Mouse (Mus musculus) embryonic facial prominence, embryonic 12.5 days (tissue): Measurements from ENCODE around the gene Myo16. TPM values are rescaled to one million over a fixed set of nuclear protein-coding genes. Genes with fewer than 3 reads are reported as not detected.

Experiments
- ATAC-seq: fragments of 200-750 bp; cut with Nextera tagmentation; 2 replicates; pipeline ENCODE4 v1.8.0; 2017; ENCODE audit not compliant: insufficient number of reproducible peaks, insufficient read depth, low FRiP score, low TSS enrichment
- H3K27ac ChIP-seq: fragments of 300-500 bp; sonication (generic); 2 replicates; pipeline ENCODE4 v1.5.1; 2016; ENCODE audit warnings: mild to moderate bottlenecking
- H3K27me3 ChIP-seq: fragments of 300-500 bp; sonication (generic); 2 replicates; pipeline ENCODE4 v1.6.1; 2016; ENCODE audit warnings: mild to moderate bottlenecking, moderate library complexity
- H3K36me3 ChIP-seq: fragments of 300-500 bp; sonication (generic); 2 replicates; pipeline ENCODE4 v1.6.1; 2016; ENCODE audit warnings: mild to moderate bottlenecking
- H3K4me1 ChIP-seq: fragments of 300-500 bp; sonication (generic); 2 replicates; pipeline ENCODE4 v1.6.1; 2016
- H3K4me2 ChIP-seq: fragments of 300-500 bp; sonication (generic); replicated peaks from 2 replicates; pipeline ENCODE4 v1.6.1; 2016; ENCODE audit warnings: mild to moderate bottlenecking, moderate library complexity
- H3K4me3 ChIP-seq: fragments of 300-500 bp; sonication (generic); 2 replicates; pipeline ENCODE4 v1.5.1; 2016; ENCODE audit warnings: mild to moderate bottlenecking
- H3K9ac ChIP-seq: fragments of 300-500 bp; sonication (generic); 2 replicates; pipeline ENCODE4 v1.6.1; 2016; ENCODE audit warnings: mild to moderate bottlenecking, moderate library complexity
- H3K9me3 ChIP-seq: fragments of 300-500 bp; sonication (generic); 2 replicates; pipeline ENCODE4 v1.6.1; 2016; ENCODE audit warnings: mild to moderate bottlenecking, moderate library complexity
- WGBS: fragments of 180-500 bp; shearing (Covaris S2); methylation state at CpG from one replicate; pipeline ENCODE4 v1.1.7; 2016; 5-methylcytosine and 5-hydroxymethylcytosine counted together
- polyA plus RNA-seq: library from polyadenylated mRNA; unstranded; fragments of >200 nt; fragmentation: Nextera tagmentation; extraction: Ambion mirVana; gene quantifications from 2 replicates; pipeline ENCODE4 v1.2.1, GENCODE M21; 2016

Myo16 gene
- polyA plus RNA-seq, 1 experiment from 2014 or later = 0.67 TPM

DNA sequence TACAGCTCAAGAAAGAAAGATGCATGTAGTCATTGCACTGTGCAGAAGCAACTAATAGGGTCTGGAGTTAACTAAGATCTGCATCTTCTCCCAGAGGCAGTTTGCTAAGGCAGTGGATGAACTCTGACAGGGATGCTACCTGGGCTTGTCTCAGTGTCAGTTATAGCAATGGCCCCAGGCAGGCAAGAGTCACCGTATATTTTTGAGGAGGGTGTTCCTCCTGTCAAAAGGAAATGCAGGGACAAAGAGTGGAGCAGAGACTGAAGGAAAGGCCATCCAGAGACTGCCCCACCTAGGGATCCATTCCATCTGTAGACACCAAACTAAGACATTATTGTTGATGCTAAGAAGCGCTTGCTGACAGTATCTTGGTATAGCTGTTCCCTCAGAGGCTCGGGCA is 7.4 kb downstream of the Myo16 start:
- H3K27me3 ChIP-seq = no peaks in the 10 kb centered on the region
- WGBS = 81% methylated on average over 3 of the region's 3 CpGs
- H3K9ac ChIP-seq = no peak overlapping the region
- no peak overlapping the region for H3K4me2 ChIP-seq
- H3K36me3 ChIP-seq = no peaks in the 10 kb centered on the region
- no peak overlapping the region for H3K27ac ChIP-seq
- H3K4me3 ChIP-seq = no peak overlapping the region
- H3K9me3 ChIP-seq = no peaks in the 10 kb centered on the region
- ATAC-seq = no peak
- no peaks in the 10 kb centered on the region for H3K4me1 ChIP-seq

DNA sequence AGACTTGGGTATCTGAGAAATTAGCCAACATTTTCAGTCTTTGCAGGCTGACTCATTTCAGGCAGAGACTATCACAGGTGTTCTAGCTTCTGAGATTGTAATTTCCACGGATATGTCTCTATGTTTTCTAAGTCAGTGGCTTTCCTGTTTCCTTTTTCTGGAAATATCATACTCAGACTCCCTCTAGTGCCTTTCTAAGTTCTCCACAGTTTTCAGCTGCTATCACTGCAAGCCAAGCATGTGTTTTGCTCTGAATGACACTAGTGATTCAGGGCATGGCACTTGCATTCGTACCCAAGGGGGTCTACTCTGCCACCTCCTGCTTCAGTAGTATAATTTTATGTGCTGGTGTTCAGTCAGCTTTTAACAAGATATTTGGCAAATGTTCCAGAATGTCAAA is 11.2 kb downstream of the Myo16 start:
- H3K9me3 ChIP-seq = no peaks in the 10 kb centered on the region
- WGBS = 66% methylated on average over 2 of the region's 2 CpGs

DNA sequence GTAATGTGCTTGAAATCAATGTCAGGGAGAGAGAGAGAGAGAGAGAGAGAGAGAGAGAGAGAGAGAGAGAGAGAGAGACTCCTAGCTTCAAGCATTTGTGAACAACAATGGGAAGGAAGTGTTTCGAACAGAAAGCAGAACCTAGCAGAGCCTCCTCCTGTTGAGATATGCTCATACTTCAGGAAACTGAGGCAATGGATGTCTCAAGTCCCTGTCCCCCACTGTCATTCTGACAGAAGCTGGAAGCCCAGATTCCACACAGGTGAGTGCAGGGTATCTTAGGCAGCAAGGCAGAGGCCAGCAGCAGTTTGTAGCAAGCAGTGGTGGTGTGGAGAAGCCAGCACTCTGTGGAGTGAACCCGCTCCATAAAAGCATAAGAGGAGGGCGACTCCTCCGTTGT is 14.6 kb downstream of the Myo16 start:
- no peak overlapping the region for H3K27ac ChIP-seq
- no peaks in the 10 kb centered on the region for H3K36me3 ChIP-seq
- ATAC-seq = no peak
- H3K27me3 ChIP-seq = 0 out of 2 replicates have a peak, but pooled peaks cover 2% of the 10 kb centered on the region
- no peak overlapping the region for H3K4me3 ChIP-seq
- no peaks in the 10 kb centered on the region for H3K4me1 ChIP-seq
- no peak overlapping the region for H3K9ac ChIP-seq
- no peaks in the 10 kb centered on the region for H3K9me3 ChIP-seq
- no peak overlapping the region for H3K4me2 ChIP-seq
- WGBS = 88% methylated on average over 4 of the region's 4 CpGs

More for the DNA sequence above, 11.2 kb downstream of the Myo16 start:
- H3K27ac ChIP-seq = no peak overlapping the region
- no peak overlapping the region for H3K4me2 ChIP-seq
- no peak overlapping the region for H3K9ac ChIP-seq
- H3K4me3 ChIP-seq = no peak overlapping the region
- no peaks in the 10 kb centered on the region for H3K36me3 ChIP-seq
- 0 out of 2 replicates have a peak, but pooled peaks cover 2% of the 10 kb centered on the region for H3K27me3 ChIP-seq
- ATAC-seq = no peak
- H3K4me1 ChIP-seq = no peaks in the 10 kb centered on the region

DNA sequence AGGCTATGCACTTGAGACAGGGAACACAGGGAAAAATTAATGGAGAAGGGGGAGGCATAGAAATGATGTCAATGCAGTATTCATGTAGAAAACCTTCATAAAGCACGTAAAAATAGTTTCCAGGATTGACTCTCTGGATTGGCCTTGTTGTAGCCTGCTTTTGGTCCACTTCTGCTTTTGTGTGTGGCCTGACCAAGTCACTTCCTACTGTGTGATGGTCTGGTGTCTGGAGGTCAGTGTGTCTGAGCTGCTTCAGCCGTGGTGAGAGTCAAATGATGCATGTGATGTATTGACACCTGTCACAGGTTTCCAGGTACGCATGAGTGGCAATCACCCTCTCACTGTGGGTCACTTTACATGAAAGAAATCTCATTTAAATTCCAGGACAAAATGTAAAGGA is 16.2 kb downstream of the Myo16 start:
- no peak overlapping the region for H3K4me2 ChIP-seq
- no peak for ATAC-seq
- H3K27ac ChIP-seq = no peak overlapping the region
- H3K27me3 ChIP-seq = 0 out of 2 replicates have a peak, but pooled peaks cover 2% of the 10 kb centered on the region
- H3K4me1 ChIP-seq = no peaks in the 10 kb centered on the region
- H3K9me3 ChIP-seq = no peaks in the 10 kb centered on the region
- no peak overlapping the region for H3K9ac ChIP-seq
- no peak overlapping the region for H3K4me3 ChIP-seq
- no peaks in the 10 kb centered on the region for H3K36me3 ChIP-seq
- WGBS = 75% methylated on average over 3 of the region's 3 CpGs

DNA sequence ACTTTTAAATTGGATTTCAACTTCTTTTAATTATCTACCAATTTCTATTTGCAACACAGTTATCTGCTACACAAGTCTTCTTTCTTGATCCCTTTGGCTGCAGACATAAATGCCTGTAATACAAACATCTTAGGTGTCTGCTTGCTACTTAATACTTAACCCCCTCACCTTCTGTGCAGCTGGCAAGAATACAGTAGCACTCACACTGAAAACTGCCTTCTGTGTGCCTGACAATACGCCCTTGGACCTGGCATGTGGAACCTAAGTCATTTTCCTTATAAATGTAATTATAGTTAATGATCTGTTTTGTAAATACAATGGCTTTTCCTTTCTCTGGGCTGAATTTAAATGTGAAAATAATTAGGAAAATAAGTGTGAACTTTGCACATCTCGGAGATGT is 17.6 kb downstream of the Myo16 start:
- ATAC-seq = no peak
- 70% methylated on average over 2 of the region's 2 CpGs for WGBS

DNA sequence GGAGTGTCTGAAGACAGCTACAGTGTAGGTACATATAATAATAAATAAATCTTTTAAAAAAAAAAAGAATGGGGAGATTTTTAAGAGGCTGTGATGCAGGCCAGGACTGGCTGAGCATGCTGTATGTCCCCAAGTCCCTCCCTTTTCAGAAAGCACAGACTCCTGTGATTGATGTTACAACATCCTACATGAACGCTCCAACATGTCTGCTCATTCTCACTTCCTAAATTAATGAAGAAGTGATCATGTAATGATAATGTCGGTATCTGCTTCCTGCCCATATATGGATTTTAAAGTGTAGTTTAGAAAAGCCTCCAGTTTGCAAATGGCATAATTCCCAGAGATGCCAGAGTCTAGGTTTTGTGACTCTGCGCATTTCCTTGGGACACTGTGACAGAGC is 18.6 kb downstream of the Myo16 start:
- Histone ChIP-seq H3K4me2 (no peak overlapping the region), H3K36me3 (no peaks in the 10 kb centered on the region), H3K9me3 (no peaks in the 10 kb centered on the region), H3K27me3 (0 out of 2 replicates have a peak, but pooled peaks cover 2% of the 10 kb centered on the region), H3K4me3 (no peak overlapping the region), H3K9ac (no peak overlapping the region), H3K4me1 (no peaks in the 10 kb centered on the region), H3K27ac (no peak overlapping the region)
- no peak for ATAC-seq
- 95% methylated on average over 3 of the region's 3 CpGs for WGBS

More for the DNA sequence above, 17.6 kb downstream of the Myo16 start:
- Histone ChIP-seq H3K9ac (no peak overlapping the region), H3K4me2 (no peak overlapping the region), H3K36me3 (no peaks in the 10 kb centered on the region), H3K4me1 (no peaks in the 10 kb centered on the region), H3K27me3 (0 out of 2 replicates have a peak, but pooled peaks cover 2% of the 10 kb centered on the region), H3K4me3 (no peak overlapping the region), H3K27ac (no peak overlapping the region), H3K9me3 (no peaks in the 10 kb centered on the region)

DNA sequence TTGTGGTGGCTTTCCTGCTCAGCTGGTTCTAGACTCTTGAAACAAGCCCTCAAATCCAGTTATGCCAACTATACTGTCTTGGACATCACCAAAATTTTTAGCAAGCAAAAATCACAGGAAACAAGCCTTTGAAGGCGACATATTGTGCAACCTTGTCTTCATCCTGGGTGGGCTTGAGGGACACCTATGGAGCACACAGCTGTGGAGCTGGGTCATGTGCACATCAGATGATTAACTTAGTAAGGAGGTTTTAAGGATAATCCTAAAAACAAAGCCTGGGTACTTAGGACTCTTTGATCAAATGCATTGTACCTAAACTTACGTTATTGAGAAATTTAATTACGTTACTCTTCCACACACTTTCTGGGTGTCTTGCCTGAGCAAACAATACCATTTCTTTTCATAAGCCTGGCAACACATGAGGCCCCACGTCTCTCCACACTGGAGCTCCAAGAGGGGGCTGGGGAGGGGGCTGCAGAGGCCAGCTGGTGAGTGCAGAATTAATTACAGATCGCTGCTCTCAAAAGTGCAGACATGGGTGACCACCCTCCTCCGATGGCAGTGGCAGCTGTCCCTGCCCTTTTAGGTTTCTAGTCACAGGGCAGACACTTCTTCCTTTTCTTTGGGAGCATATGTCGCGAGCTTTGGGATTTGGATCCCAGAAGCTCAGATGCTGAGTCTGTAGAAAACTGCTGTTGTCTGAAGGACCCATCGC is 19.5 kb downstream of the Myo16 start:
- no peaks in the 10 kb centered on the region for H3K4me1 ChIP-seq
- no peaks in the 10 kb centered on the region for H3K36me3 ChIP-seq
- no peak overlapping the region for H3K27ac ChIP-seq
- H3K9ac ChIP-seq = no peak overlapping the region
- H3K27me3 ChIP-seq = 0 out of 2 replicates have a peak, but pooled peaks cover 2% of the 10 kb centered on the region
- WGBS = 54% methylated on average over 9 of the region's 9 CpGs
- peak; percentile 22; the same call in 1 of the 2 replicates for ATAC-seq
- no peak overlapping the region for H3K4me2 ChIP-seq
- H3K9me3 ChIP-seq = no peaks in the 10 kb centered on the region
- H3K4me3 ChIP-seq = no peak overlapping the region

DNA sequence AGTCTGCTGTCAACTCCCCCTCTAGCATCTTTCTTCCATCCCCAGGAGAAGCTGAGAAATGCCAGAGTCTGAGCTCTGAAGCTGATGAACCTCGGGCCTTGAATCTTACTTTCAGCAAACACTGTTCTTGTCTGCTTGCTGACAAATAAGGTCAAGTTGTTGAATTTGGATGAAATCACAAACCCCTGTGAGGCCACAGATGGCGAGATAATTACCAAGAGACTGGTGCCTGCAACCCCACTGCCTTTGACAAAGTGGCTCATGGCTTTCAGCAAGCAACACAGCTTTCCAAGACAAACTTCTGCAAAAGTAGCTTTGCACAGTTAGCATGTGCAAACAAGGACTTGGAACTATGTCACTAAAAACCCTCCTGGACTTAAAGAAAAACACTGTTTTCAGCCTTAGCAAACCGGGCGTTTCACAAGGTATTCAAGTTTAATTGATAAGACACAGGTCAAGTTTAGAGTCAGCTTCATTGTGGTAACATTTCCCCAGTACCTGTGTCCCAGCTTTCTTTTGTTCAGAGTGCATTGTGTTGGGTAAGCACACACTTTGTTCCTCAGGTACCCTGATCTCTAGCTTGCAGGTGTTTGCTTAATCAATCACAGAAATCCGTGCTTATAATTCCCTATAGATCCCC is 20.6 kb downstream of the Myo16 start:
- H3K27ac ChIP-seq = no peak overlapping the region

DNA sequence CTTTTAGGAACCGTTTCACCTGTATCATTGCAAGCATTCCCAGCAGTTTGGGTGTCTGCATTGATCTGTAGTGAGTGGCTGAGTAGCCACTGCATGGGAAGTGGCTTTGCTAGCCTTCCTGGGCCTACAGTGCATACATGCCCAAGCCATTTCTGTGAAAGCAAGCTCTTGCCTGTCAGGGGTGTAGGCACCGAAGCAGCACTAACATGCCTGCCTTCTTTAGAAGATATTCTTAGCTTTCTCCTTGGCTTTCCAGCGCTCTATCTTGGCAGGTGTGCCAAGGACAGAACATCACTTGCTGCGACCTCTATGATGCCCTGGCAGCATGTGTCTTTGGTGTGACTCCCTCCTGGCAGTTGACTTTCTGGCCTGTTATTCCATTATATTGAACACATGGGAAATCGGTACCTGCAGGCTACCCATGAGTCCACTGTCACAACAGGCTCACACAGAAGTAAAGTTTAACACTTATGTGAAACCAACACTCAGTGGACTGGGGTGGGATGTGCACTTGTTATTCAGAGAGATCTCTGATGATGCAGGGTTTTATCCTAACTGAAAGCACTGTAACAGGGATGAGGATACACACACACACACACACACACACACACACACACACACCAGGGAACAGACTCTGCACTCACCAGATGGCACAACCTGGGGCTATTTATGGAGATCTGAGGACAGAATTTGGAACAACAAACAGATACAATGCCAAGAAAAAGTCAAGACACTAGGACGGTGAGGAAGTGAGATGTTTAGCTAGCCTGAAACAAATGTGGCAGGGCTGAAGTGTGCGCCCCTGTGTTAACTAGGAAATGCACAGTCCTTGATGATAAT is 21.4 kb downstream of the Myo16 start:
- Histone ChIP-seq H3K4me3 (no peak overlapping the region), H3K27me3 (no peaks in the 10 kb centered on the region), H3K4me2 (no peak overlapping the region), H3K27ac (no peak overlapping the region), H3K9me3 (no peaks in the 10 kb centered on the region), H3K9ac (no peak overlapping the region), H3K4me1 (no peaks in the 10 kb centered on the region), H3K36me3 (no peaks in the 10 kb centered on the region)
- no peak for ATAC-seq
- 86% methylated on average over 7 of the region's 7 CpGs for WGBS

More for the DNA sequence above, 20.6 kb downstream of the Myo16 start:
- H3K4me1 ChIP-seq = no peaks in the 10 kb centered on the region
- WGBS = 55% methylated on average over 5 of the region's 5 CpGs
- H3K9ac ChIP-seq = no peak overlapping the region
- H3K4me2 ChIP-seq = no peak overlapping the region
- H3K9me3 ChIP-seq = no peaks in the 10 kb centered on the region
- no peak overlapping the region for H3K4me3 ChIP-seq
- H3K36me3 ChIP-seq = no peaks in the 10 kb centered on the region
- no peak for ATAC-seq
- no peaks in the 10 kb centered on the region for H3K27me3 ChIP-seq

DNA sequence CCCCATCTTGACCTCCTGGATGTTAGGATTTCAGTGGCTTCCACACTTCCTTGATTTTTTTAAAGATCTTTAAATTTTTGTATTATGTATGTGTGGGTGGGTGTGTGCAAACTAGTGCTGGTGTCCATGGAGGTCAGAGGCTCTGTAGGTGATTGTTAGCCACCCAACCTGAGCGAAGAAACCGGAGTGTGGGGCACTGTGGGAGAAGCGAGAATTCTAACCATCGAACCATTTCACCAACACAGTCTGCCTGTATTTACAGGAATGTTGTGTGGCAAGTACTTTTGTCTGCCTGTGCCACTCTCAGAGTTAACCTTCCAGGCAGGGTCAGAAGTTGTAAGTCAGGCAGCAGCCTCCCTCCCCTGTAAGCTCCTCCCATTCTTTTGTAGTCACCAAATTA is 22.3 kb downstream of the Myo16 start:
- Histone ChIP-seq H3K9ac (no peak overlapping the region), H3K4me1 (no peaks in the 10 kb centered on the region), H3K27ac (no peak overlapping the region), H3K4me2 (no peak overlapping the region), H3K36me3 (no peaks in the 10 kb centered on the region), H3K27me3 (no peaks in the 10 kb centered on the region), H3K9me3 (no peaks in the 10 kb centered on the region), H3K4me3 (no peak overlapping the region)
- 79% methylated on average over 4 of the region's 4 CpGs for WGBS
- ATAC-seq = no peak

DNA sequence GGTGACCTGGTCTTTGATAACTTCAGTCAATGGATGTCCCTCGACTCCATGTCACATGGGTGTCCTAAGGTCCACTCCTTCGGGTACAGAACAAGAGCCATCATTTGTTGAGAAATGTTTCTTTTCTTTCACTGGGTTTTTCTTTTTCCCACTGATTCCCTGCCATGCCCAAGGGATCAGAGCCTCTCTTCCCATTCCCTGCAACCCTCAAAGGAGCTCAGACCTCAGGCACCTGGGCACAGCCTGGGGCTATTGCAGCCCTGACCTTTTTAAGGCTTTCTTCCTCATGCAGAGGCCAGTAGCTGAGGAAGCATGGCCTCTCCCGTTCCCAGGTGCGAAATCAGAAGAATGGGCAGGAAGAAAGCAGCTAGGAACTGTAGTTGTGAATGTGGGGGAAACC is 23.4 kb downstream of the Myo16 start:
- H3K27ac ChIP-seq = no peak overlapping the region
- whole genome bisulfite sequencing = 60% methylated on average over 4 of the region's 4 CpGs
- H3K4me1 ChIP-seq = no peaks in the 10 kb centered on the region
- no peaks in the 10 kb centered on the region for H3K9me3 ChIP-seq
- no peaks in the 10 kb centered on the region for H3K36me3 ChIP-seq
- no peaks in the 10 kb centered on the region for H3K27me3 ChIP-seq
- no peak for ATAC-seq
- no peak overlapping the region for H3K4me3 ChIP-seq
- no peak overlapping the region for H3K4me2 ChIP-seq
- H3K9ac ChIP-seq = no peak overlapping the region
